Mouse (Mus musculus): ENCODE data around the gene Rffl. TPM values are rescaled to one million over a fixed set of nuclear protein-coding genes. Genes with fewer than 3 reads are reported as not detected.

Rffl gene
- total RNA-seq, 1 experiment from 2014 or later, result 14.4 TPM

- ATAC-seq (replicated peaks; ENCODE audit: low read depth, poor library complexity, severe bottlenecking), result no peak
Measured at GRCm38 (mm10) chr11:82877726-82878344, 6.8 kb upstream of the Rffl start.

- no peak for ATAC-seq (replicated peaks; ENCODE audit: low read depth, poor library complexity, severe bottlenecking)
Measured at GRCm38 (mm10) chr11:82875631-82876030, 4.6 kb upstream of the Rffl start.

DNA sequence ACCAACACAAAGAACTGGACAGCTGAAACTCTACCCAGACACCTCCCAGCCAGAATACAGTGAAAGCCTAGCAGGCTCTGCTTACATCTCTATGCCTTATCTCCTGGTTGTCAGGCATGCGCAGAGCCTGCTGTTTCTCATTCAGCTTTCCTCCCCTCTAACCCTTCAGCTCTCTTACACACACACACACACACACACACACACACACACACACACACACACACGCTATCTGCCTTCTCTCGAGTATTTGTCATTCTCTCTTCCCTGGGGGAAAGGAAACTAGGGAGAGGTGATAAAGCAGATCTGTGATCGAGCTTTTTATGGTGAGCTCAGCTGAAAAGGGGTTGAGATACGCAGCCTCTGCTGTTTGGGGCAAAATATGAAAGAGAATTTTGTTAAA is 3.9 kb upstream of the Rffl start:
- no peak for ATAC-seq (replicated peaks; ENCODE audit: low read depth, poor library complexity, severe bottlenecking)

GRCm38 (mm10) chr11:82870173-82871030 is 608 bp downstream of the Rffl start:
- ATAC-seq (replicated peaks; ENCODE audit: low read depth, poor library complexity, severe bottlenecking), result peak; percentile 62

DNA sequence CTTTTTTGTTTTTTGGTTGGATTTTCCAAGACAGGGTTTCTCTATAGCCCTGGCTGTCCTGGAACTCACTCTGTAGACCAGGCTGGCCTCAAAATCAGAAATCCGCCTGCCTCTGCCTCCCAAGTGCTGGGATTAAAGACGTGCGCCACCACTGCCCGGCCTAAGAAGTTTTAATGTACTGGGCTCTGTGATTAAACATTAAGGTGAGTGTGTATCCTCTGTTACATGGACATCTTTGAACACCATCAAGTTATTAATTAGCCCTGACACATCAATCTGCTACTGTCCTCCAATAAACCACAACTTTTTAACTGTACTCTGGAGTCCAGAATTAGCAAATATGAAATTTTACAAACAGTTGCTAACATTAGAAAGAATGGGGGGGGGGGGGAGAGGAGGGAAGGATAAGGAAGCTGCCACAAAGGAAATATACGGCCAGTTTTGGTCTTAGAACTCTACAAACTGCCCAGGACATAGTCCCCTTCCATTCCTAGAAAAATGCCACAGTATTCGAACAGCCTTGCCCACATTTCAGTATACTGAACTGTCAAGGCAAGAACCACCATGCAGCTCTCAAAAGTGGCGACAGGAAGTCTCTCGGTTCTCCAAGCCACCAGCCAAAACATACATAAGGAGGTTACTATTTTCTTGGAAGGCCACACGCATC is 1.4 kb downstream of the Rffl start:
- no peak for ATAC-seq (replicated peaks; ENCODE audit: low read depth, poor library complexity, severe bottlenecking)

- no peak for ATAC-seq (replicated peaks; ENCODE audit: low read depth, poor library complexity, severe bottlenecking)
Measured at GRCm38 (mm10) chr11:82867956-82868355, 3.1 kb downstream of the Rffl start.

- ATAC-seq (replicated peaks; ENCODE audit: low read depth, poor library complexity, severe bottlenecking), result no peak
Measured at GRCm38 (mm10) chr11:82866850-82867564, 4.0 kb downstream of the Rffl start.

DNA sequence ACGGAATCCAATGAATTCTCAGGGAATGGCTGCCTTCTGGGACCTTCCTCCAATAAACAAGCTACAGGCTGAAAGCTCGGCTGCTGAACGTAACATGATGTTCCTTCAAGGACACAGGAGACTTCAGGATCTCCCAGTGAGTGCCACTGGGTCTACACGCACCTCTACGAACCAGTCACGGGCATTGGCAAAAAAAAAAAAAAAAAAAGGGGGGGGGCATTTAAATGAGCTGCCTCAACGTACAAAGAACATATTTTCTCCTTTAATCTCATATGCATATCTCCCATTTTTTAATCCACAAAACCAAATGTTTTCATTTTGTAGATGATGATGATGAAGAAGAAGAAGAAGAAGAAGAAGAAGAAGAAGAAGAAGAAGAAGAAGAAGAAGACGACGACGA is 5.1 kb downstream of the Rffl start:
- no peak for ATAC-seq (replicated peaks; ENCODE audit: low read depth, poor library complexity, severe bottlenecking)

DNA sequence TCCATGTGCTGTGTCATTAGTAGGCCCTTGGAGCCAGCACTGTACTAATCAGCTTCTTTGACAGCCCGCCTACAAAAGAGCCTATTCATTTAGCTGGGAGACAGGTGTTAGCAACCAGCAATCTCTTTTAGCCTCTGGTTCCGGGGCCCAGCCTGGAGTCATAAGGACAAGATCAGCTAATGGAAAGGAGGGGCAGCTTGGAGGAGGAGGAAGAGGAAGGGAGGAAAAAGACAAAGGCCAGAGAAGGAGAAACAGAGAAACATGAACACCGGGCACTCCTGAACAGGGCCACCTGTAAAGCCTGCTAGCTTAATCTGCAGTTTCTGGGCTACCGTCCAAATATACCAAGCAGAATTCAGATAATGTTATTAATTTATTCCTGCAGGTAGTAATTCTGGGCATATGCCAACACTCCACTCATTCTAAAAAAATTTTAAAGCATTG is 7.5 kb downstream of the Rffl start:
- no peak for ATAC-seq (replicated peaks; ENCODE audit: low read depth, poor library complexity, severe bottlenecking)

GRCm38 (mm10) chr11:82863059-82863458 is 8.0 kb downstream of the Rffl start:
- no peak for ATAC-seq (replicated peaks; ENCODE audit: low read depth, poor library complexity, severe bottlenecking)

- no peak for ATAC-seq (replicated peaks; ENCODE audit: low read depth, poor library complexity, severe bottlenecking)
Measured at GRCm38 (mm10) chr11:82862638-82863037, 8.4 kb downstream of the Rffl start.

DNA sequence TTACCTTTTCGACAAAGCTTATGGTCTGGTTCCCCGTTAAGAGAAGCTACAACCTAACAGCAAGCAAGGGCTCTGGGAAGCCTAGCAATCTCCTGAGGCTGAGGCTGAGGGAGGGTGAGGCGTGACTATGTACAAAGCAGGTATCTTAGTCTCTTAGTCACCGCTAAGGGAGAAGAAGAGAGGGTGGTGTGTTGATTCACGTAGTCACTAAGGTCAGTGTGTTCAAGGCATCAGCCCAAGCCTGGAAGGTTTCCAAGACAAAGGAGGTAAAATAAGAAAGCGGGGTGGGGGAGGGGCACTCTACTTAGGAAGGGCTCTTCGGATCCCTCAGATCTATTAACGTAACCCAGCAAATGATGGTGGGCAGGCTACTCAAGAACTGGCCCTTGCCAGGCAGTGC is 9.5 kb downstream of the Rffl start:
- no peak for ATAC-seq (replicated peaks; ENCODE audit: low read depth, poor library complexity, severe bottlenecking)

GRCm38 (mm10) chr11:82860759-82861158 is 10.3 kb downstream of the Rffl start:
- peak; percentile 53 for ATAC-seq (replicated peaks; ENCODE audit: low read depth, poor library complexity, severe bottlenecking)

DNA sequence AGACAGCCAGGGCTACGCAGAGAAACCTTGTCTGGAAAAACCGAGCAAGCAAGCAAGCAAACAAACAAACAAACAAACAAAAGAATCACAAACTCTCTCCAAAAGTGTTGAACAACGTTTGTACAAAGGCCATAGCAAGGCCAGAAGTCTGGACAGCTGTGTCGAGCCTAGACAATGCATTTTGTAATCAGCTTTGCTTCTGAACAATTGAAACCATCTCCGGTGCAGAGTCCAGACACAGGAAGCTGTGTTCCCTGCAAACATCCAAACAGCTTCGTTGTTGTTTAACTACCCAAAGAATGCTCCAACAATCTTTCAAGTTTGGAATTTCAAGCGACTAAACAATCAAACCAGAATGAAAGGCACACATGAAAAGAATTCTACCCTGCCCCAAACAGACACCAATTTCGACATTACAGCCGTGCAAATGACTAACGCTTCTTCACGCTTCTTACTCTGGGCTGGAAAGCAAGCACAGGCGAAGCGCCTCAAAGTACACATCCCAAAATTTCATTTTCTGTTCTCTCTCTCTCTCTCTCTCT is 13.6 kb downstream of the Rffl start:
- ATAC-seq (replicated peaks; ENCODE audit: low read depth, poor library complexity, severe bottlenecking), result no peak

- ATAC-seq (replicated peaks; ENCODE audit: low read depth, poor library complexity, severe bottlenecking), result no peak
Measured at GRCm38 (mm10) chr11:82856032-82856431, 15.0 kb downstream of the Rffl start.

DNA sequence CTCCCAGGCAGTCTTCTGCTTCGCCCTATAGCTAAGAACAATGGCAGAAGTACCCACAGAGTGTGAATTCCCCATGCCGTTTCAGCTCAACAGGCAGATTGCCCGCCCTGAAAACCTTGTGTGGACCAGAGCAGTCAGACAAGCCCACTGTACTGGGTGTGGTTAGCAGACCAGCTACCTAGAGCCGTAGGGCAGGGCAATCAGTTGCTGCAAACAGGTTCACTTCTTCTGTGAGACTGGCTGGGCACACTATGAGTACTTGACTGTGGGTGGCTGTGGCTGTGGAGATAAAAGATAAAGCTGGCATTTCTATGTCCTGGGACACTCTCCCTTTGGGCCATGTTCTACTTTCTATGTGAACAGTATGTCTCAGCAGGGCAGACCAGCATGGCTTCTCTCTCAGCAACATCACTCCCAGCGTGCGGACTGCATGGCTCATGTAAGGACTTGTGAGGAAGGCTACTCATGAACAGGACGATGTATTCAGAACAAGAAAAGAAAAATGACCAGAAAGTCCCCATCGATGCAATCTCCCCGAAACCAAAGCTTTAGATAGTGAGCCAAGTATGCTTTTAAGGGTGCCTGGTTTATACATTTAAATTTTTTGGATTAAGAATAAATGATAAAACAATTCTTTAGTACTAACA is 15.6 kb downstream of the Rffl start:
- ATAC-seq (replicated peaks; ENCODE audit: low read depth, poor library complexity, severe bottlenecking), result peak; percentile 50; the same call in 1 of the 2 replicates

DNA sequence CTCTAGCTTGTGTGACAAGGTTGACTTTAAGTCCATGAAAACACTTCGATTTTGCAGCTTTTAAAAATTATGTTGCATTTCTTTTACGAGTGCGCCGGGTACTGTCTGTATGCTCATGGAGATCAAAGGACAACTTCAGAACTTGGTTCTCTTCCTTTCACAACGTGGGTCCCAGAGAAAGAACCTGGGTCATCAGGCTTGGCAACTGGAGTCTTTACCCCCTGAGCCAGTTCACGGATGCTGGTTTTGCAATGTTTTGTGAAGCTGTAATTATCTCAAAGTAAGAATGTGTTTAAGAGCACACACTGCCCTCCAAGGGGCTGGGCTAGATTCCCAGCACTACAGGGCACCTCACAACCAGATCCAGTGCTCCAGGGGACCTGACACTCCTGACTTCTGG is 16.9 kb downstream of the Rffl start:
- ATAC-seq (replicated peaks; ENCODE audit: low read depth, poor library complexity, severe bottlenecking), result no peak

- no peak for ATAC-seq (replicated peaks; ENCODE audit: low read depth, poor library complexity, severe bottlenecking)
Measured at GRCm38 (mm10) chr11:82852958-82853357, 18.1 kb downstream of the Rffl start.

DNA sequence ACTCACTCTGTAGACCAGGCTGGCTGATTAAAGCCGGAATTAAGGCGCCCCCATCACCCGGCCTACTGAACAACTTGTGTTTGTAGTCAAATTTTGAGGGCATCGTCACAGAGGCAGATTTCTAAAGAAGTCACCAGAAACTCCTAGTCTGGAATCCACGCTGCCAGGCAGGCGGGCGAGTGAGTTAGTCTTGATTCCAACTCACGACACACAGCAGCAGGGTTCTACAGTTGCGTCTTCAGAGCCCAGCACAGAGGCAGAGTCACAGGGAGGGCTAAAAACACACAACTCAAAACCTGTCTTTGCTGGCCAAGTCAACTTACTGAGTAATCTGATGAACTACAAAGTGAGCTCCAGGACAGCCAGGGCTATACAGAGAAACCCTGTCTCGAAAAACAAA is 18.5 kb downstream of the Rffl start:
- ATAC-seq (replicated peaks; ENCODE audit: low read depth, poor library complexity, severe bottlenecking), result no peak

DNA sequence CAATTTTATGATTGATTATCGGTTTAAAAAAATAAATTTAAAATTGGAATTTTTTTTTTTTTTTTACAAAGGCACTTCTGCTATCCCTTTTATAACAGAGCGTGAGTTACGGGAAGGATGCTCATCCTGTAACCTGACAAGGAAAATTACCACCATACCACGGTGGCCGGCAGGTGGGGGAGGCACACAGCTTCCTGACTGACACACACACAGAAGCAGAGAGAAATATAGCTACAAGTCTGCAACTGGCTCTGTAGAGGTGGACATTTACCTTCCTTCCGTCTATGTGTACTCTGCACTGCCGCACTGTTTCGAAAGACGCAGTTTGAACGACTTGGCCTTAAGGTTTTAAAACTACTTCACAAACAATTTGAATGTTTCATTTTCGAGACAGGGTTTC is 18.9 kb downstream of the Rffl start:
- no peak for ATAC-seq (replicated peaks; ENCODE audit: low read depth, poor library complexity, severe bottlenecking)
